Mouse (Mus musculus): ENCODE measurements around the gene Agr2.

DNA sequence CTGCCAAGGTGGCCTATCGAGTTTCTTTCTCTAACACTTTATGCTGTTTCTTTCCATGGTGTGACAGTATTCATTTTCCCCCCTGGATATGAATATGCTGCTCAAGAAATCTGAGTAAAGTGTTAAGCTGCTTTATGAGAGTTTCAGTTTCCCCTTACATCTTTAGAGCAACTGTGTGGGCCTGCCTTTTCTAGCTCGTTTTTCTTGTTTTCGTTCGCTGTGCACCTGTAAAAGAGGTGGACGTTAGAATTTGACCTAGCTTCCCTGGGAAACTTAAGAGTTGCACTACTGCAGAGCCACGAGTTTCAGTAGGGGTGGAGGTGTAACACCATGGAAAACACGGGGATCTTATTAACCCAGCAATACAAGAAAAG lies 26.0 kb upstream of the Agr2 start:
- TF ChIP-seq CTCF (IDR thresholded peaks at IDR 0.05; ENCODE audit: insufficient read depth, low read length): no peak
- TF ChIP-seq POLR2A (IDR thresholded peaks at IDR 0.05; ENCODE audit: borderline replicate concordance, extremely low read depth, low read depth, low read length): no peak
